Mouse (Mus musculus) heart, adult 2 months (tissue): ENCODE data around the gene 4931429L15Rik.

Source experiments
- CTCF ChIP-seq: fragments of 200-600 bp; IDR thresholded peaks from 2 replicates; pipeline ENCODE4 v1.8.1; 2022; ENCODE audit warnings: antibody characterized with exemption, mild to moderate bottlenecking, moderate library complexity
- POLR2A ChIP-seq: fragments of 200-500 bp; IDR thresholded peaks from 2 replicates; pipeline ENCODE4 v1.6.1; 2011; ENCODE audit warnings: mild to moderate bottlenecking, low read depth, low read length, control low read depth; ENCODE audit not compliant: insufficient read depth

- TF ChIP-seq CTCF = no peak
- TF ChIP-seq POLR2A = no peak
Observed at GRCm38 (mm10) chr9:46274494-46274893, 45.3 kb downstream of the 4931429L15Rik start.
